Mouse (Mus musculus): ENCODE results near the gene R3hdm1.

Gene R3hdm1

GRCm38 (mm10) chr1:128102641-128103461, at the start of gene R3hdm1, which contains the start of gene Zranb3:
Gene R3hdm1 (plus strand): TSS chr1:128103301.
Gene Zranb3 (minus strand): TSS chr1:128103047.
- in situ Hi-C loops (cut with MboI; ENCODE audit: unreplicated experiment in 2 of 2) = no loop called here

GRCm38 (mm10) chr1:128057269-128057668, 45.8 kb upstream of the R3hdm1 start:
- in situ Hi-C loops (cut with MboI; ENCODE audit: unreplicated experiment in 2 of 2) = no loop called here

DNA sequence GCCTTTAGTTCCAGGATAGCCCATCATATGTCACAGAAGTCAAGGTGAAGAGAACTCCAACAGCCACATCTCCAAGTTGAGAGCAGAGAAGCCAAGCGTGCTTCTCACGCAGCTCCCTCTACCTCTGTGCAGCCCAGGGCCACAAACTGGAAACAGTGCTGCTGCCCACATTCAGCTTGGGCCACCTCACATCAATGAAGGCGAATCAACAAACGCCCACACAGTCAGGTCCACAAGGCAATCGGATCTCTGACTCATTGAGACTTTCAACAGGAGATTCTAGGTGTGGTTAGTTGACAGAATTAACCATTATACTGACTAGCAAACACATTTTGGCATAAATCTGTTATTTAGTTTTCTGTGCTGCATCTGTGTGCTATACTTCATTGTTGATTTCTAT, 44.5 kb upstream of the R3hdm1 start:
- in situ Hi-C loops (cut with MboI; ENCODE audit: unreplicated experiment in 2 of 2) = no loop called here

- in situ Hi-C loops (cut with MboI; ENCODE audit: unreplicated experiment in 2 of 2) = no loop called here
These were observed 42.3 kb upstream of the R3hdm1 start for GRCm38 (mm10) chr1:128060655-128061344.

DNA sequence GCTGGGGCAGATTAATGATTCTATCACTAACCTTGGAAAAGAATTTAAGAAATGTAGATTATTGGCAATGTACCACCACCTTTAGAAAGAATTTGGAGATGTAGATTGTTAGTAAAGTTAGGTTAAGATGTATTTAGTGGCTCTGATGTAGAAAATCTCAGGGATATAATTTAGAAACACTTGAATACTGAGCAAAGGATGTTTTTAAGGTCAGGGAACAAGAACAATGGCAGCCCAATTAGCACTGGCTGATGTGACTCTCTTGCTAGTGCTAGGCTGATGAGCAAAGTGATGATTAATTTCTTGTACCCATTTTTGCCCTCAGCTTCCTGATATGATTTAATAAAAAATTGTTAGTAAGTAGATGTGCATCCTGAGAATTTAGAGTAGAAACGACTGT, 41.7 kb upstream of the R3hdm1 start:
- in situ Hi-C loops (cut with MboI; ENCODE audit: unreplicated experiment in 2 of 2) = no loop called here

DNA sequence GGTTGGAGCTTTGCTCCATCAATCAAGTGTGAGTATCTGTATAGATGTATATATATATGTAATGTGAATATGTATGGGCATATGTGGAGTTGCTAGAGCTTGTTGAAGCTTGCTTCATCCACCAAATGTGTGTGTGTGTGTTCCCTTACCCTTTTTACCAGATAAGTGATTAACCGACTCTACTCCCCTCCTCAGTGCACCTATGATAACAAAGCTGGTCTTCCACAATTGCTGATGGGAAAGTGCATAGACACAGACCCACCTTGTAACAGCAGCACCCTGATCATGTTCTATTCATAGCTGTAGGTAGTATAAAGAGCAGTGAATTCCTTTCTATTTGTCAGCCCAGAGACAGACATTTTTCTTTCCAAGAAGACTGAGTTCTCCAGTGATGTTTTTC, 40.9 kb upstream of the R3hdm1 start:
- in situ Hi-C loops (cut with MboI; ENCODE audit: unreplicated experiment in 2 of 2) = no loop called here

DNA sequence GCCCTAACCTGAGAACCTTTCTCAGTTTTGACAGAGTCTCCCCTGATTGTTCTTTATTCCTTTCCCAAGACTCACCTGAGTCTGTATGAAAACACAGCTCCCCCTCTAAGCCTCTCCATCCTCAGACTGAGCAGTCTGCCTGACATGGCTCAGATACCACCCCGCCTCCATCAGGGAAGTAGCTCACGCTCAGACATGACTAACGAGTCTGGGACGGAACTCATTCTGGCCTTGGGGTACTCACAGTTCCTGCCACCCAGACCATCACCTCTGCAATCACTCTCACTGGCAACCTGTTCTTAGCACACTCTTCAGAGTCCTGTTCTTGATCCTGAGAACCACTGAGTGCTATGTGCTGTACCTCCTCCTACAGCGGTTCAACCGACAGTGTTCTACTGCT, 38.4 kb upstream of the R3hdm1 start:
- in situ Hi-C loops (cut with MboI; ENCODE audit: unreplicated experiment in 2 of 2) = no loop called here

DNA sequence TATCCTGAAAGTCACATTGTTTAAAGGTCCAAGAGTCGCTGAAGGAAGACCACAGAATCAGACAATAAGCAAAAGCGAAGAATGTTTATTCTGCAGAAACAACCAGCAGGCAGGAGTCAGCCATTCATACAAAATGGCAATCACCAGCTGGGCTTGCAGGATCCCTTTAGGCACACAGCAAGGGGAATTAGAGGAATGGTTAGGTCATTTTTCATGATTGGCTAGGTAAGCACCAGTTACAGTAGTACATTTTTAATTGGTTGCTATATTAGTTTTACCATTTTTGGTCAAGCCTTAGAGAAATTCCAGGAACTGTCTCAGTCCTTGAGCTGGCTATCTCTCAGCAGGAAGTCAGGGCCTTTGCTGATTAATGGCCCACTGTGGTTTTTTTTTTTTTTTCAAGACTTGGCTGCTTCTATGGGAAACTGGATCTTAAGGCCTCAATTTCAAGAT, 34.1 kb upstream of the R3hdm1 start:
- in situ Hi-C loops (cut with MboI; ENCODE audit: unreplicated experiment in 2 of 2) = no loop called here

GRCm38 (mm10) chr1:128070003-128070402, 33.1 kb upstream of the R3hdm1 start:
- in situ Hi-C loops (cut with MboI; ENCODE audit: unreplicated experiment in 2 of 2) = no loop called here

DNA sequence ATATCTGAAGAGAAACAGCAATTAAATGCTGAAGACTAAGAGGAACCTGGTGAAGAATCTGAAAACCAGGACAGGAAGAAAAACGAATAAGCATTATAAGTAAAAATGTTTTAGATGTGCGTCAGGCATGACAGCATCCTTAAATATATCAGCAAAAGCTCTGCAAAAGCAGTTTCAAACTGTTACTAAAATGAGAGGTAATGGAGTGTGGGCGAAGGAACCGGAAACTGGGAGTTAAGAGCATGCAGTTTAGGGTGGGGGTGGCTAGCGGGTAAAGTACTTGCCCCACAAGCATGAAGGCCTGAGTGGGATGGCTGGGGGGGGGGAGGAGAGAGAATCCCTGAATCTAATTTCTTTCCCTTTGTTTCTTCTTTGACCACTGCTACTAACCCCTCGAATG, 30.1 kb upstream of the R3hdm1 start:
- in situ Hi-C loops (cut with MboI; ENCODE audit: unreplicated experiment in 2 of 2) = no loop called here

GRCm38 (mm10) chr1:128076791-128077479, 26.2 kb upstream of the R3hdm1 start:
- in situ Hi-C loops (cut with MboI; ENCODE audit: unreplicated experiment in 2 of 2) = no loop called here

GRCm38 (mm10) chr1:128077788-128078187, 25.3 kb upstream of the R3hdm1 start:
- in situ Hi-C loops (cut with MboI; ENCODE audit: unreplicated experiment in 2 of 2) = no loop called here

- in situ Hi-C loops (cut with MboI; ENCODE audit: unreplicated experiment in 2 of 2) = no loop called here
These were observed 24.5 kb upstream of the R3hdm1 start for GRCm38 (mm10) chr1:128078646-128079045.

DNA sequence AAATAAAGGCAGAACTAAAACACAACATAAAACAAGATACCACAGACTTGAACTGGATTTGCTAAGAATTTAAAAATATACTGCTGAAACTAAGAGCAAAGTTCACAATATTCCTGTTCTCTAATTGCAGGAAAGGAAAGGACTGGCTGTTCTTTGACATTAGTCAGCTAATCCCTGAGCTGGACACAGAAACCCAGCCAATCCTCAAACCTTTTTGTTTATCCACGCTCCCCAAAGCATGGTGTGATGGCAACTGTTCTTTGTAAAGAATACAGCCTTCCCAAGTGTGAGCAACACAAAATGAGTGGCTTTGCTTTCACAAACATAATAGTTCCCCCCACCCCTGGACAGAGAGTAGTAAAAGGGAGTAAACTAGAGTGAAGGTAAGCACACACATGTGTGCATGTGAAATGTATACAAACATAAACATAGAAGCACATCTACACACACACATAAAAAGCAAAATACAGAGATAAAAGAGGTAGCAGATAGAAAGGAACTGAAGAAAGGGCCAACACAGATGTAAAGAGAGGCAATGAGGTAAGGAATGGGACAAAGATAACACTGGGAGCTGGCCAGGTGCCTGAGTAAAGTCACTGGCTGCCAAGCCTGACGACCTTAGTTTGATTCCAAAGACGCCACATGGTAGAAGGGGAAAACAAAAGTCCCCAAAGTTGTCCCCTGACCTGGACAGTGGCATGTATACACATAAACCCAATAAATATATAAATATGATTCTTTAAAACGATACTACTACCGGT, 22.0 kb upstream of the R3hdm1 start:
- in situ Hi-C loops (cut with MboI; ENCODE audit: unreplicated experiment in 2 of 2) = no loop called here

GRCm38 (mm10) chr1:128081873-128082272, 21.2 kb upstream of the R3hdm1 start:
- in situ Hi-C loops (cut with MboI; ENCODE audit: unreplicated experiment in 2 of 2) = no loop called here

- in situ Hi-C loops (cut with MboI; ENCODE audit: unreplicated experiment in 2 of 2) = no loop called here
These were observed 20.3 kb upstream of the R3hdm1 start for GRCm38 (mm10) chr1:128082800-128083199.

GRCm38 (mm10) chr1:128094686-128095085, 8.4 kb upstream of the R3hdm1 start:
- in situ Hi-C loops (cut with MboI; ENCODE audit: unreplicated experiment in 2 of 2) = no loop called here

GRCm38 (mm10) chr1:128098309-128098708, 4.8 kb upstream of the R3hdm1 start:
- in situ Hi-C loops (cut with MboI; ENCODE audit: unreplicated experiment in 2 of 2) = no loop called here

DNA sequence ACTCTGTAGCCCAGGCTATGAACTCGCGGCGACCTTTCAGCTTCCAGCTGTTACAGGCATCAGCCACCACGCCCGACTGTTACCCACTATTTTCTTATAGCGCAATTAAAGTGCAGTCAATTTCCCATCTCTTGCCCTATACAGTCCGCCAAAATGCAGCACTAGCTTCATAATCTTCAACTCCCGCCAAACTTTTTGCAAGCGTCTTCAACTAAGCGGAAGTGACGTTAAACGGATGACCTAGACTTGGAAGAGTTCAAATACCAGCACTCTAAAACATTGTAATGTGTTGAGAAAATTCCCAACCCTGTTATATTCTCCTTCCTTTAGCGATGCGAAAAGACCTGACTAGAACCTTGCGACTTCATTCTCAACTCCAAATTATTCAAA, 855 bp upstream of the R3hdm1 start:
- in situ Hi-C loops (cut with MboI; ENCODE audit: unreplicated experiment in 2 of 2) = no loop called here

DNA sequence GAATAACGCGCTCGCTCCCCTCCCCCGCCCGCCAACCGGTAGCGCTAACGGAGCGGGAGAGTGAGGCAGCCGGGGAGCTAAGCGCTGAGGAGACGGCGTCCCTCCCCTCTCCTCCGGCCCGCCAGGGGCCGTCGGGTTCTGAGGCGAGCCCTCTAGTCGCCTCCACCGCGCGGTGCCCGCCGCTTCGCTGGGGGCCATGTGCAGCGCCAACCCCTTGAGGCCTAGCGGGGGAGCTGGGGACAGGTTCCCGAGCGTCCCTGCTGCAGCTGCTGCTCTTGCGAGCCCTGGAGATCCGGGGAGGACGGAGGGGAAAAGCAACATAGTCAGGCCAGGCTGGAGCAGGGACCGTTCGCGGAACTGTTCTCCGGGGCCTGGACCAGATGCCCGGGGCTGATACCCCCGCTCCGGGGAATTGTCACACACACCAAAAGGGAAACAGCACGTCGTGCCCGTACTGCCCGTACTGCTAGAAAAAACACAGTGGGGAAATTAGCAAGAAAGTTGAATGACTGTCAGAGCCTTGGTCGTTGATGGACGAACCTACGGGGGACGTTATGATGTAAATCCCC, 503 bp downstream of the R3hdm1 start:
- in situ Hi-C loops (cut with MboI; ENCODE audit: unreplicated experiment in 2 of 2) = no loop called here

Data from v-Abl transformed pro-B cells (cell line).